Mouse (Mus musculus): ENCODE data around the gene R3hcc1l. TPM values are rescaled to one million over a fixed set of nuclear protein-coding genes. Genes with fewer than 3 reads are reported as not detected.

R3hcc1l gene
- polyA plus RNA-seq, 1 experiment from 2014 or later, result 23.7 TPM

- DNase-seq (ENCODE audit: low spot score), result no peak
- no peak overlapping the region for H3K27ac ChIP-seq (replicated peaks)
- no peaks in the 10 kb centered on the region; the same call in 1 of the 2 replicates for H3K27me3 ChIP-seq (ENCODE audit: low read depth, poor library complexity, severe bottlenecking)
- peaks cover 19% of the 10 kb centered on the region for H3K4me1 ChIP-seq
- WGBS, result 92% methylated on average over 8 of the region's 8 CpGs
- H3K4me3 ChIP-seq, result no peak overlapping the region
- no peaks in the 10 kb centered on the region for H3K36me3 ChIP-seq
- H3K9me3 ChIP-seq (replicated peaks), result no peaks in the 10 kb centered on the region
Observed at GRCm38 (mm10) chr19:42516121-42516520, 2.4 kb upstream of the R3hcc1l start.

DNA sequence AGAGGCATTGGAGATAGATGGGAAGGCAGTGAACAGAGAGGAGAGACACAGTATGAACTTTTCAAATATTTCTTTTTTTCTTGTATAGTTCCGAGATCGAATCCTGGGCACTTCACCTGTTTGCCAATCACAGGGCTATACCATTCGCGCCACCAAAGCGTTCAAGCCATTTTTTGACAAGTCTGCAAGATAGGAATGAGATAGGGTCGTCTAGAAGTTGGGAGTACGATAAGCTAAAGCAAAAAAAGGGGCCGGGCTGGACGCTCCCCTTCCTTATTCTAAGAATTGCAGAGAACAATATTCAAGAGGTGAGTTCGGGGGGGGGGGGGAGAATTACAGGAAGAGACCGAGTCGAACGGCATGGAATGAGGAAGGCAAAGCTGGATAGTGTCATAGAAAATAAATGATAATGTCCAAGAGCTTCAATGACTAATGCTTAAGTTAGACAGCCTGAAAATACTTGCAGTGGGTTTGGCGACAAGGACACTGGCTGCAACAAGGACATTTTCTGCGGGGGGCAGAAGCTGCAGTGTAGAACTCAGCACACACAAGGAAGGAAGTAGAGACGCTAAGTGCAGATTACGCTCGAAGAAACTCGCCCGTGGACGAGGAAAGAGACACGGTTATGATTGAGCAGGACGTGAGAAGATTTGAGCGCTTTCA lies 471 bp upstream of the R3hcc1l start:
- H3K9me3 ChIP-seq (replicated peaks), result no peaks in the 10 kb centered on the region
- H3K4me1 ChIP-seq, result peaks cover 19% of the 10 kb centered on the region
- H3K27ac ChIP-seq (replicated peaks), result peak overlapping the region; percentile 92
- no peak for DNase-seq (ENCODE audit: low spot score)
- 34% methylated on average over 24 of the region's 24 CpGs for WGBS
- no peaks in the 10 kb centered on the region; the same call in 1 of the 2 replicates for H3K27me3 ChIP-seq (ENCODE audit: low read depth, poor library complexity, severe bottlenecking)
- H3K36me3 ChIP-seq, result no peaks in the 10 kb centered on the region
- peak overlapping the region; percentile 91 for H3K4me3 ChIP-seq

DNA sequence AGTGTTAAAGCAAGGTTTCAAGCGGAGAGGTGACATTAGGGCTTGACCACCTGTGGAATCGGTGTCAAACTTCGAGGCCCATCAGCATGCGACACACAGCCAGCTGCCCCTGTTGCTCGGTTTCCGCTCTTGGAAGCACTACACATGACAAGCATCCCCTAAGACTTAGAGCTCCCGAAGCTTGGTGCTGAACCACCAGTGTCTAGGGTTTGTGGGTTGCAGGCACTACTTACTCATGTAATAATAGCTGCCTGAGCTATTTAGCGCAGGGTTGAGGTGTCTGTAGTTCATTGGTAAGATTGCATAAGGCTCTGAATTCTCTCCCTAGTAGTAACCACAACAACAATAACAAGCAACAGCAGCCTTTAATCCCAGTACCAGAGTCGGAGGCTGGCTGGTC lies 1.2 kb downstream of the R3hcc1l start:
- Histone ChIP-seq H3K27me3 (ENCODE audit: low read depth, poor library complexity, severe bottlenecking) (no peaks in the 10 kb centered on the region; the same call in 1 of the 2 replicates), H3K4me3 (peak overlapping the region; percentile 91), H3K27ac (replicated peaks) (no peak overlapping the region), H3K9me3 (replicated peaks) (no peaks in the 10 kb centered on the region), H3K4me1 (peaks cover 19% of the 10 kb centered on the region), H3K36me3 (no peaks in the 10 kb centered on the region)
- DNase-seq (ENCODE audit: low spot score), result peak; percentile 24
- WGBS, result 53% methylated on average over 9 of the region's 9 CpGs

DNA sequence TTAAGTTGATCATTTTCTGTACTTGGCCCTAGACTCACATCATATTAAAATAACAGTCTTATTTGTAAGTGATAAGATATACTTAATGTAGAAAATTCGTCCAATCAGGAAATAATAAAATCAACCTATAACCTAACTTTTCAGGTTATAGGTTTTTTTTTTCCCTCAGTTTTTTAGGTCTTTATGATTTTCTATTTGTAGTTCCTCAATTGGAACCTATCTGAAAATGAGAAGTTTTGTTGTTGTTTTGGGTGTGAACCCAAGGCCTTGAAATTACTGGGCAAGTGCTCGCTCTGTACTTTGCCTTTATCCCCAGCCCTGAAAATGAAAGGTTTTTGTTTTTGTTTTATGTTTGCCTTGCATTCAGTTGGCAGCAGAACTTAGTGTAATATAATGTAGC lies 6.1 kb downstream of the R3hcc1l start:
- no peaks in the 10 kb centered on the region for H3K36me3 ChIP-seq
- DNase-seq (ENCODE audit: low spot score), result no peak
- no peaks in the 10 kb centered on the region for H3K27me3 ChIP-seq (ENCODE audit: low read depth, poor library complexity, severe bottlenecking)
- no peak overlapping the region for H3K27ac ChIP-seq (replicated peaks)
- H3K4me3 ChIP-seq, result no peak overlapping the region
- H3K4me1 ChIP-seq, result peaks cover 10% of the 10 kb centered on the region
- WGBS, result 94% methylated on average over 2 of the region's 2 CpGs
- H3K9me3 ChIP-seq (replicated peaks), result no peaks in the 10 kb centered on the region

DNA sequence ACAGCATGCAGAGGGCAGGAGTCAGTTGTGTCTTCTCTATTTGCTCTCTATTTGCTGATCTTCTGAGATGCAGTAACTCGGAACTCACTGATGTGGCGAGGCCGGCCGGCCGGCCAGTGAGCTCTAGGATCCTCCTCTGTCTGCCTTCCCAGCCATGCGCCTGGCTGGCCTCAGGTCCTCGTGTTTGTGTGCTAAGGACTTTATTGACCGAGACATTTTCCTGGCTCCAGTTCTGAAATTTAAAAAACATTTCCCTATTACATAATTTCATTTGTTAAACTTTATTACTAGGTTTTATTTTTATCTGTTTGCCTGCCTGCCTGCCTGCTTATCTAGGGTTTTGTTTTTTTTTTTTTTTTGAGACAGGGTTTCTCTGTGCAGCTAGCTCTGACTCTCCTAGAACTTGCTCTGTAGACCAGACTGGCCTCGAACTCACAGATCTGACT lies 11.5 kb downstream of the R3hcc1l start:
- Histone ChIP-seq H3K36me3 (no peaks in the 10 kb centered on the region), H3K27ac (replicated peaks) (no peak overlapping the region), H3K4me3 (no peak overlapping the region), H3K9me3 (replicated peaks) (no peaks in the 10 kb centered on the region), H3K27me3 (ENCODE audit: low read depth, poor library complexity, severe bottlenecking) (no peaks in the 10 kb centered on the region), H3K4me1 (no peaks in the 10 kb centered on the region)
- no peak for DNase-seq (ENCODE audit: low spot score)
- 75% methylated on average over 9 of the region's 9 CpGs for WGBS

GRCm38 (mm10) chr19:42534427-42534826 lies 15.9 kb downstream of the R3hcc1l start:
- Histone ChIP-seq H3K4me3 (no peak overlapping the region), H3K27me3 (ENCODE audit: low read depth, poor library complexity, severe bottlenecking) (no peaks in the 10 kb centered on the region), H3K9me3 (replicated peaks) (no peaks in the 10 kb centered on the region), H3K27ac (replicated peaks) (no peak overlapping the region), H3K4me1 (0 out of 2 replicates have a peak, but pooled peaks cover 1% of the 10 kb centered on the region), H3K36me3 (0 out of 2 replicates have a peak, but pooled peaks cover 3% of the 10 kb centered on the region)
- 96% methylated on average over 3 of the region's 3 CpGs for WGBS
- DNase-seq (ENCODE audit: low spot score), result no peak

DNA sequence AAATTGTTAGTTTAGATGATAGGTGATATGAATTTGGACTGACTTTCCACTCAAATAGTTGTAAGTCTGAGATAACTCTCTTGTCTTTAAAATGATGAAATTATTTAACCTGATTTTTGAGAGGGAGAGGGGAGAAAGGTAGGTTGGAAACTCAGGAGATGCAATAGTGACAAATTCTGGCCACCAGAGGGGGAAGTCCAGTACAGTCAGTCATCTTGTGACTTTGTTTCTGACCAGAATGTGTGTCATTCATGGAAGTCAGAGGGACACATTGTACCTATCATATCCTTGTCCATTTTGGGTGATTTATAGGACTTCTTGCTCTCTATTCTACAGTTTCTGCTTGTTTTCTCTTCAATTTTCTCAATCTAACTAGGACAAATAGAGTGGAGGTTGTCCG lies 19.0 kb downstream of the R3hcc1l start:
- no peak for DNase-seq (ENCODE audit: low spot score)
- peaks cover 7% of the 10 kb centered on the region; the same call in 1 of the 2 replicates for H3K4me1 ChIP-seq
- WGBS, result 97% methylated on average over 1 of the region's 1 CpGs
- no peak overlapping the region for H3K27ac ChIP-seq (replicated peaks)
- no peak overlapping the region for H3K4me3 ChIP-seq
- H3K9me3 ChIP-seq (replicated peaks), result no peaks in the 10 kb centered on the region
- H3K36me3 ChIP-seq, result 0 out of 2 replicates have a peak, but pooled peaks cover 3% of the 10 kb centered on the region
- H3K27me3 ChIP-seq (ENCODE audit: low read depth, poor library complexity, severe bottlenecking), result no peaks in the 10 kb centered on the region

- DNase-seq (ENCODE audit: low spot score), result no peak
- no peak overlapping the region for H3K4me3 ChIP-seq
- no peaks in the 10 kb centered on the region for H3K9me3 ChIP-seq (replicated peaks)
- 0 out of 2 replicates have a peak, but pooled peaks cover 3% of the 10 kb centered on the region for H3K36me3 ChIP-seq
- no peak overlapping the region for H3K27ac ChIP-seq (replicated peaks)
- no peaks in the 10 kb centered on the region for H3K27me3 ChIP-seq (ENCODE audit: low read depth, poor library complexity, severe bottlenecking)
- peaks cover 7% of the 10 kb centered on the region; the same call in 1 of the 2 replicates for H3K4me1 ChIP-seq
- 90% methylated on average over 2 of the region's 2 CpGs for WGBS
Observed at GRCm38 (mm10) chr19:42538911-42539310, 20.4 kb downstream of the R3hcc1l start.

- 88% methylated on average over 7 of the region's 7 CpGs for WGBS
- Histone ChIP-seq H3K27me3 (ENCODE audit: low read depth, poor library complexity, severe bottlenecking) (no peaks in the 10 kb centered on the region), H3K9me3 (replicated peaks) (no peaks in the 10 kb centered on the region), H3K27ac (replicated peaks) (no peak overlapping the region), H3K36me3 (0 out of 2 replicates have a peak, but pooled peaks cover 3% of the 10 kb centered on the region), H3K4me3 (no peak overlapping the region), H3K4me1 (peaks cover 7% of the 10 kb centered on the region; the same call in 1 of the 2 replicates)
- no peak for DNase-seq (ENCODE audit: low spot score)
Observed at GRCm38 (mm10) chr19:42539414-42540189, 21.0 kb downstream of the R3hcc1l start.

GRCm38 (mm10) chr19:42540649-42541048 lies 22.1 kb downstream of the R3hcc1l start:
- DNase-seq (ENCODE audit: low spot score), result no peak
- Histone ChIP-seq H3K9me3 (replicated peaks) (no peaks in the 10 kb centered on the region), H3K4me3 (no peak overlapping the region), H3K27me3 (ENCODE audit: low read depth, poor library complexity, severe bottlenecking) (no peaks in the 10 kb centered on the region), H3K36me3 (0 out of 2 replicates have a peak, but pooled peaks cover 3% of the 10 kb centered on the region), H3K27ac (replicated peaks) (no peak overlapping the region), H3K4me1 (peaks cover 7% of the 10 kb centered on the region; the same call in 1 of the 2 replicates)
- 88% methylated on average over 3 of the region's 3 CpGs for WGBS

DNA sequence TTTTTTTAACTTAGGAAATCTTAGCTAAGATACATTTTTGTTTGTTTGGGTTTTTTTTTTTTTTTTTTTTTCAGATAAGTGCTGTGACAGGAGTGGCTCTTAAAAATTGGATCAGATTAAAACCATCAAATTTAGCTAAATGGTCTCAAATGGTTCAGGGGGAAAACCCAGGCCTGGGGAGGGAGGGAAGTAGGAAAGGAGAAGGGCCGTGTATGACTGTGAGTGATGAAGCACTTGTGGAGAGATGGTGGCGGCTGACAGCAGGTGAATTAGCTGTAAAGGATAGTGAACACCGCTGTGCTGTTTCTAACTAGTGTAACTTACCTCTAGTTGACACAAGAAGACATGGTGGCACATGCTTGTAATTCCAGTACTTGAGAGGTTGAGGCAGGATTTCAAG lies 40.1 kb downstream of the R3hcc1l start:
- no peaks in the 10 kb centered on the region for H3K9me3 ChIP-seq (replicated peaks)
- H3K4me1 ChIP-seq, result no peaks in the 10 kb centered on the region
- H3K27ac ChIP-seq (replicated peaks), result no peak overlapping the region
- H3K27me3 ChIP-seq (ENCODE audit: low read depth, poor library complexity, severe bottlenecking), result no peaks in the 10 kb centered on the region
- DNase-seq (ENCODE audit: low spot score), result no peak
- H3K4me3 ChIP-seq, result no peak overlapping the region
- WGBS, result 87% methylated on average over 3 of the region's 3 CpGs
- H3K36me3 ChIP-seq, result peaks cover 13% of the 10 kb centered on the region

GRCm38 (mm10) chr19:42561991-42562390 lies 43.4 kb downstream of the R3hcc1l start:
- Histone ChIP-seq H3K4me1 (no peaks in the 10 kb centered on the region), H3K9me3 (replicated peaks) (no peaks in the 10 kb centered on the region), H3K27ac (replicated peaks) (no peak overlapping the region), H3K27me3 (ENCODE audit: low read depth, poor library complexity, severe bottlenecking) (no peaks in the 10 kb centered on the region), H3K36me3 (peaks cover 29% of the 10 kb centered on the region), H3K4me3 (no peak overlapping the region)
- 98% methylated on average over 1 of the region's 1 CpGs for WGBS
- no peak for DNase-seq (ENCODE audit: low spot score)

GRCm38 (mm10) chr19:42562981-42563380 lies 44.4 kb downstream of the R3hcc1l start:
- H3K9me3 ChIP-seq (replicated peaks), result no peaks in the 10 kb centered on the region
- peaks cover 34% of the 10 kb centered on the region for H3K36me3 ChIP-seq
- WGBS, result 97% methylated on average over 3 of the region's 3 CpGs
- H3K27ac ChIP-seq (replicated peaks), result no peak overlapping the region
- H3K4me3 ChIP-seq, result no peak overlapping the region
- no peaks in the 10 kb centered on the region for H3K4me1 ChIP-seq
- DNase-seq (ENCODE audit: low spot score), result no peak
- H3K27me3 ChIP-seq (ENCODE audit: low read depth, poor library complexity, severe bottlenecking), result no peaks in the 10 kb centered on the region
